Mouse (Mus musculus) lung, postnatal 25 days (tissue): ENCODE measurements around the gene Sirt3.
A peak's percentile ranks its signal among the peaks of the same experiment; 100 is the strongest.
"Not testable (repeated sequence)": the region's sequence is repeated elsewhere in the genome, so short reads cannot be mapped to it uniquely, and the experiment has no call there.

Source experiments
- DNase-seq: peaks from one replicate; pipeline ENCODE4 v3.0.0; 2022; ENCODE audit warnings: low spot score

Sirt3 gene

GRCm38 (mm10) chr7:140897863-140898262, 15.8 kb upstream of the Sirt3 start:
- no peak for DNase-seq

- DNase-seq = no peak
These were observed 12.5 kb upstream of the Sirt3 start for GRCm38 (mm10) chr7:140894611-140895010.

GRCm38 (mm10) chr7:140894031-140894430, 11.9 kb upstream of the Sirt3 start:
- no peak for DNase-seq

- DNase-seq = not testable (repeated sequence)
These were observed 8.5 kb upstream of the Sirt3 start for GRCm38 (mm10) chr7:140890636-140891035.

GRCm38 (mm10) chr7:140882469-140882803, 327 bp upstream of the Sirt3 start:
- no peak for DNase-seq

GRCm38 (mm10) chr7:140880865-140881515, 1.1 kb downstream of the Sirt3 start:
- no peak for DNase-seq

- no peak for DNase-seq
These were observed 1.7 kb downstream of the Sirt3 start for GRCm38 (mm10) chr7:140880419-140880818.

GRCm38 (mm10) chr7:140879355-140879754, 2.8 kb downstream of the Sirt3 start:
- DNase-seq = no peak

- DNase-seq = peak; percentile 28
These were observed 4.7 kb downstream of the Sirt3 start for GRCm38 (mm10) chr7:140877364-140877763.

- peak; percentile 16 for DNase-seq
These were observed 7.9 kb downstream of the Sirt3 start for GRCm38 (mm10) chr7:140874224-140874623.

GRCm38 (mm10) chr7:140864761-140865160, 17.3 kb downstream of the Sirt3 start:
- DNase-seq = no peak

- no peak for DNase-seq
These were observed 21.4 kb downstream of the Sirt3 start for GRCm38 (mm10) chr7:140860728-140861127.

- DNase-seq = no peak
These were observed 22.1 kb downstream of the Sirt3 start for GRCm38 (mm10) chr7:140859997-140860396.

- DNase-seq = no peak
These were observed 23.4 kb downstream of the Sirt3 start for GRCm38 (mm10) chr7:140858746-140859145.

- no peak for DNase-seq
These were observed 24.3 kb downstream of the Sirt3 start, which contains the start of gene Bet1l for GRCm38 (mm10) chr7:140857550-140858505. Gene Bet1l, minus strand, starts transcription at chr7:140857577.

- DNase-seq = peak; percentile 94
These were observed 25.1 kb downstream of the Sirt3 start, which contains the start of gene Ric8a for GRCm38 (mm10) chr7:140856785-140857549. Gene Ric8a, plus strand, starts transcription at chr7:140856957.

GRCm38 (mm10) chr7:140855860-140856784, 26.0 kb downstream of the Sirt3 start, which contains the start of gene Gm45785:
Gene Gm45785, minus strand, starts transcription at chr7:140856331.
- DNase-seq = peak; percentile 95

GRCm38 (mm10) chr7:140855181-140855580, 26.9 kb downstream of the Sirt3 start:
- no peak for DNase-seq

GRCm38 (mm10) chr7:140854483-140854882, 27.6 kb downstream of the Sirt3 start:
- DNase-seq = no peak

- DNase-seq = no peak
These were observed 28.7 kb downstream of the Sirt3 start for GRCm38 (mm10) chr7:140853386-140853785.

GRCm38 (mm10) chr7:140851916-140852315, 30.2 kb downstream of the Sirt3 start:
- no peak for DNase-seq
